Mouse (Mus musculus): ENCODE results near the gene Unc80.

DNA sequence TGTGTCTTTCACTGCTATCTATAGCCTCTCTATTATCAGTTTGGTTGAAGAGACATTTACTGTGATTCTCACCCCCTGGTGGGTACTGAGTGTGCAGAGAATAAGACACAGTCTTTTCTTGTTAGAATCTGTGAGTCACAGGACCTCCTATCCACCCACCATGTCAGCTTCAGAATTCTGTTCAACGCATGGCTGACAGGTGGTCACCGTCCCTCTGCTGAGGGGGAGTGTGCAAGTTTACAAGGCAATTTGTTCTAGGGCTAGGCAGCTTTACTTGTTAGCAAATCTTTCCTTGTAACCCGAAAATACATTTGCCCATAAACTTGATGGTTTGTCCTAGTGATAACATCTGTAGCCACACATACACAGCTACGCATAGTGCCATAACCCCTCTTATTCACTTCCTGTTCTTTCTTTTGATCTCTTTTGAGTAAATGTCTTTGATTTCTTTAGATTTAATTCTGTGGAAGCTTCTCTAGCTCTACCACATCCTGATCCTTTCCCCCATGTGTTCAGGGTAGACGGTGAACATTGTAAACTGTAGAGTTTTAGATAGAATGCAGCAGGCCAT, 84.3 kb downstream of the Unc80 start:
- TF ChIP-seq POLR2A (IDR thresholded peaks at IDR 0.05; ENCODE audit: control insufficient read depth, low read depth, low read length) (no peak), CTCF (IDR thresholded peaks at IDR 0.05; ENCODE audit: control insufficient read depth, insufficient read depth, insufficient replicate concordance, low read depth, low read length) (no peak)

Measured in testis, adult 2 months (tissue).